In genomic region chr17:72781786-72782185, GRCm38 (mm10) we compare ENCODE assay signal across 9 mouse cellular contexts. TPM values are rescaled to one million over a fixed set of nuclear protein-coding genes. Genes with fewer than 3 reads are reported as not detected.
A peak's percentile ranks its signal among the peaks of the same experiment; 100 is the strongest.
DNase-seq lines count a peak whose midpoint lies in the region; ATAC-seq and TF ChIP-seq lines count a peak whose summit lies in the region.
"Had no signal": no experiment of that assay in that cellular context is flagged by ENCODE, and none has a peak within 500 bp of the region (broad histone marks: within the 10 kb centered on the region; RNA-seq: fewer than 3 reads in every experiment).

No protein-coding gene starts in this region.

- TF ChIP-seq CTCF in Patski (IDR thresholded peaks at IDR 0.05): peak; percentile 93
- peak; percentile 81 for TF ChIP-seq CTCF in lung, adult 2 months (IDR thresholded peaks at IDR 0.05; ENCODE audit: insufficient read depth, low read length)

- ATAC-seq in Patski: no peak

- no peak for TF ChIP-seq POLR2A in lung, adult 2 months (IDR thresholded peaks at IDR 0.05; ENCODE audit: borderline replicate concordance, extremely low read depth, low read depth, low read length)

- POLR2A ChIA-PET in Patski (lab: Charles Lee): no interaction called here

- H3K27me3 ChIP-seq in Patski: peaks cover 42% of the 10 kb centered on the region
- H3K27me3 ChIP-seq: liver, embryonic 15.5 days had no signal

- WGBS in lung, adult 2 months: 10% methylated on average over 6 of the region's 6 CpGs

- DNase-seq in CD4-positive, CD25-positive, alpha-beta regulatory T cell, adult 2 months (ENCODE audit: low read depth, low spot score): peak; percentile 72
- no peak for DNase-seq in Patski (ENCODE audit: low read depth, low spot score)
- DNase-seq in cerebellum, postnatal 36 days: peak; percentile 70 to 80
- peak; percentile 17 for DNase-seq in gastrocnemius, adult 8-10 months (ENCODE audit: low spot score in 2 of 2)
- DNase-seq in kidney, postnatal 36 days: peak; percentile 53 to 83
- peak; percentile 60 for DNase-seq in lung, adult 2 months
- peak; percentile 39 for DNase-seq in ovary, postnatal 14 days (ENCODE audit: low spot score)
- peak; percentile 78 for DNase-seq in thymus, postnatal 4 days

- no peaks in the 10 kb centered on the region for H3K4me1 ChIP-seq in lung, adult 2 months (ENCODE audit: control insufficient read depth, insufficient read depth, low read length)
- H3K4me1 ChIP-seq: liver, embryonic 15.5 days had no signal

- H3K4me3 ChIP-seq in lung, adult 2 months (replicated peaks; ENCODE audit: extremely low read depth, low read depth, low read length): no peak overlapping the region
- H3K4me3 ChIP-seq: liver, embryonic 15.5 days had no signal

- CTCF ChIA-PET in Patski (lab: Charles Lee): interaction anchor here (0.9 kb wide), 1 partner anchor 184 kb away, joined by 3 read pairs; no protein-coding TSS in a partner anchor

- in situ Hi-C loops in Patski (cut with MboI; ENCODE audit: low pct_unique_long_range_greater_than_20kb): loop anchor here (10.0 to 25.0 kb wide), 4 partner anchors 819 to 1227 kb away; partner anchors contain the start of gene Spdya

RNA-seq across cellular contexts. Expression of gene Ypel5, which starts 54.5 kb away (rescaled TPM):
- 42.7 TPM for polyA plus RNA-seq in Patski (2021)
- 10 to 100 TPM; 34.8 to 37.4 (median 35.5) TPM for total RNA-seq in gastrocnemius, adult 8-10 months (2022)
- polyA plus RNA-seq in lung, adult 2 months (2012; rRNA removed): 17.1 and 19.7 TPM in 2 replicates
